Mouse (Mus musculus) layer of hippocampus, adult 18-20 months (tissue): ENCODE results near the gene Cdk12. TPM values are rescaled to one million over a fixed set of nuclear protein-coding genes. Genes with fewer than 3 reads are reported as not detected.

ENCODE experiments used
- DNase-seq, 2 experiments: peaks; one replicate each; pipeline ENCODE4 v3.0.0; 2022; ENCODE audit warnings: low spot score in 2 of 2
- total RNA-seq, 2 experiments: library from RNA; stranded (reverse); gene quantifications; 2 replicates each; pipeline ENCODE4 v1.2.3; 2021

Gene Cdk12
- total RNA-seq, 2 experiments from 2014 or later = 35.9 to 37.9 TPM

DNA sequence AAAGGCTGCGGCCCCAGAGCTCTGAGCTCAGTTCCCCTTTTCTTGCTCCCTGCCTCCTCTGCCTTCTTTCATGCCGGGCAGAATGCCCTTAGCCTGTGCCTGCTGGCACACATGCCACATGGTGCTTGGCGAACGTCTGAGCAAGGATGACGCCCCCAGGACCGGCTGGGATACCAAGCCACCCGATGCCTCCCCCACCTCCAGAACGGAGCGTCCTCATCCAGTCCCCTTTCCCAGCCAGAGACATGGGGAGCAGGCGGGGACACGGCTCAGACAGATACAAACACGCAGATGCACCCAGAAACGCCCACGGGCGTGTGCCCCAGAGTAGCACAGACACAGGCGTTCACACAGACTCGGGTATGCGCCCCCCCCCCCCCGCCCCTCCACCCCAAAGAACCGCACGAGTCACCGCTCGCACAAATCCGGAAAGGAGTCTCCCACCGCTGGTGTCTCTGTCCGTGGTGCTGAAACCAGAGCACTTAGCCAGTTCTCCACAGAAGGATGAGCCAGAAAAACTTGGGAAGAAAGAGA lies 111.0 kb downstream of the Cdk12 start:
- DNase-seq = peak; percentile 87 to 95

DNA sequence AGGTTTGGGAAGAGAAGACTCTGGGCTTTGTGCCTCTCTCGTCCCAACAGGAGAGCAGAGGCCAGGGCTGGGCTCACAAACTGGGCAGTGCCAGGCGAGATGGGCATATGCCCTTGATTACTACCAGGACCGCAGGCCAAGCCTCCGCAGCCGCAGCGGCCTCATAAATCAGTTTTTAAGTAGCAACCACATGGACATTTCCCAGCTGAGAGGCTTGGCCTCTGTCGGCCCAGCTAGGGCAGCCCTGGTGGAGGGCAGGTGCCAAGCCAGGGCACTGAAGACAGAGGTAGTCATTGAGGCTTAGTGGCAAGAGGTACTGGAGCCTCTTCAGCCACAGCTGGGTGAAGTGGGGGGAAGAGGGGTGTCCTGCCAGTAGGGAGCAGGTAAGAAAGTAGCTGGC lies 114.6 kb downstream of the Cdk12 start:
- DNase-seq = no peak

DNA sequence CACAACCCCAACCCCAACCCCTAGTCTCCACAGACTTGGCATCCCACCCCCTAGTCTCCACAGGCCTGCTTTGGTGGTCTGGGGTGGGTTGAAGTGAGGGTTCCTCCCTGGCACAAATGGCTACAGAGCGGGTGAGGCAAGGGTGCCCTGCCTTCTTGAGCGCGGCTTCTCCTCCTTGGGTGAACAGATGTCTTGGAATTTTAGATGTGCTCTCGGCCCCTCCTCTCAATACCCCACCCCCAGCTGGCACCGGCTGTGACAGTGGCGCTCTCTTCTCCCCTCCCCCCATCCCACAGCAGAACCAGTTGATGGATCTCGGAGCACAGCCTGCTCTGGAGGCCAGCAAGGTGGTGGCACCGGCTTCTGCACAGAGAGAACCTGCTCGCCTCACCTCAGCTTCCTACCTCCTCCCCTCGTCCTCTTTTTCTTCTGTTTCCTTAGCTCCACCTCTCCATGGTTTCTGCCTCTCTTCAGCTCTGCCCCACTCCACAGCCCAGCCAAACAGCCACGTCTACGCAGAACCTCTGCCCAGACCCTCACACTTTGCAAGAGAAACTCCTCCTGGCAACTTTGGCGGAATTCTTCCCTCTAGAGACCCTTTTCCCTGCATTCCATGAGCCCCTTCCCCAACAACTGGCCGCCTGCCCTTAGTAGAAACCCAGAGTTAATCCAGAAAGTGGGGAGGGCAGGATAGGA lies 115.7 kb downstream of the Cdk12 start:
- peak in 1 of 2 experiments; percentile 45 for DNase-seq

DNA sequence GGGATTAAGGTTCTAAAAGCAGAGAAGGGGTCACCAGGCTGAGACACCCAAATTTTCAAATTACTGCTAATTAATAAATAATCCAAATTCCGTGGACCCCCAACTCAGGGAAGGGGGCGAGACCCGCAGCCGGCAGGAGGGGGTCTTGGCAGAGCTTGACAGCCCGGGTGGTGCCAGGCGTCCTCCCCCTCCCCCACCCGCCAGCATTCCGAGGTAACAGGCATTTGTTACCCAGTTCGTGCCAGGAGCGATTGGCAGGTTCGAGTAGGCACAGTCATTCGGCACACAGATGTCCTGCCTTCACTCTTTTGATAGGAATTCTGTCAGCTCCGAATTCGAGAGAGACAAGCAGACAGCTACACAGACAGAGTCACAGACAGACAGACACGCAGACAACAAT lies 116.3 kb downstream of the Cdk12 start:
- peak in 1 of 2 experiments; percentile 87 for DNase-seq

DNA sequence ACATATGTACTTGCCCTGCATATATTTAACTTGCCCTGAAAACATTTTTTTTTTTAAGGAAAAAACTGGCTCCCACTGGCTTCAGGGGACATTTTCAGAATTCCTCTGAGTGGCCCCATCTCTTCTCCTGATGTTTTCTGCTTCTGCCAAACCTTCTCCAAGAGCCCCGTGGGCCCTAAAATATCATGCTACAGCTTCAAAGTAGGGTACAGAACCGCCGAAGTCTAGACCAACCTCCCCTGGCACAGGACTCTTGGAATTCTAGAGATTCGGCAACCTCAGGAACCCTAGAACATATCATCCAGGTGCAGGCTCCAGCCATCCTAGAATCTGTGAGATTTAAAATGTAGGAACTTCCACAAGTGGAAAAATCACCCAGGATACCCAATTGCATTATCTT lies 116.7 kb downstream of the Cdk12 start:
- DNase-seq = no peak

DNA sequence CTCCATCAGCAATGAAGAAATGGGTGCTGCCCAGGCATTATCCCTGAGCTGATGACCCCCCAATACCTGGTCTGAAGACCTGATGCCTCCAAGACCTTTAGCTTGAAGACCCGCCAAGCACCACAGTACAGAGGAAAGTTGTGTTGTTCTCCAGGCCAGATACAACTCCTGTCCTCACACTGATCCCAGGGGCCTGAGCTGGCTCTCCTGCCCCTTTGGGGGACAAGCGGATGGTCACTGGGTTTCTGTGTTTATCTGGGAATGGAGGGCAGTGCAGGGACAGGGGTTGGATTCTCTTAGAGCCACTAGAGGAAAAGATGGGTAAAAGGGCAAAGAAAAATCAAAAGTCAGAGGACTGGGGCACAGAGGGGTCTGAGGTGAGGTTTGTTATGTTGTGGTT lies 117.1 kb downstream of the Cdk12 start:
- DNase-seq = no peak

DNA sequence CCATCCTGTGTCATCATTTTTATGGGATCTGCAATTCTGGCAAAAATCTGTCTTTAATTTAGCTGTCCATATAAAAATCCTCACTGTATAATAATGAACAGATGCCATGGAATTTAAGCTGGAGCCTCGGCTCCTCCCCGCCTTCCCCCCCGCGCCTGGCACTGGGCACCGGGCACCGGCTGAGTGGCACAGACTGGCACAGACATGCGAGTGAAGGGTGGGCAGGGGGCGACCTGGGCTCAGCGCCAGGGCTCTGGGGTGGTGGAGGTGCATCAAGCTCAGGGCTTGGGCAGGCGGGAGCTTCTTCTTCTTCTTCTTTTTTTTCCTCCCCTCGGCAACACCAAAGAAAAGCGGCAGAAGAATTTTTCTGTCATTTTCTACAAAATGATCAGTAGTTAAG lies 117.5 kb downstream of the Cdk12 start:
- peak in 1 of 2 experiments; percentile 60 for DNase-seq

DNA sequence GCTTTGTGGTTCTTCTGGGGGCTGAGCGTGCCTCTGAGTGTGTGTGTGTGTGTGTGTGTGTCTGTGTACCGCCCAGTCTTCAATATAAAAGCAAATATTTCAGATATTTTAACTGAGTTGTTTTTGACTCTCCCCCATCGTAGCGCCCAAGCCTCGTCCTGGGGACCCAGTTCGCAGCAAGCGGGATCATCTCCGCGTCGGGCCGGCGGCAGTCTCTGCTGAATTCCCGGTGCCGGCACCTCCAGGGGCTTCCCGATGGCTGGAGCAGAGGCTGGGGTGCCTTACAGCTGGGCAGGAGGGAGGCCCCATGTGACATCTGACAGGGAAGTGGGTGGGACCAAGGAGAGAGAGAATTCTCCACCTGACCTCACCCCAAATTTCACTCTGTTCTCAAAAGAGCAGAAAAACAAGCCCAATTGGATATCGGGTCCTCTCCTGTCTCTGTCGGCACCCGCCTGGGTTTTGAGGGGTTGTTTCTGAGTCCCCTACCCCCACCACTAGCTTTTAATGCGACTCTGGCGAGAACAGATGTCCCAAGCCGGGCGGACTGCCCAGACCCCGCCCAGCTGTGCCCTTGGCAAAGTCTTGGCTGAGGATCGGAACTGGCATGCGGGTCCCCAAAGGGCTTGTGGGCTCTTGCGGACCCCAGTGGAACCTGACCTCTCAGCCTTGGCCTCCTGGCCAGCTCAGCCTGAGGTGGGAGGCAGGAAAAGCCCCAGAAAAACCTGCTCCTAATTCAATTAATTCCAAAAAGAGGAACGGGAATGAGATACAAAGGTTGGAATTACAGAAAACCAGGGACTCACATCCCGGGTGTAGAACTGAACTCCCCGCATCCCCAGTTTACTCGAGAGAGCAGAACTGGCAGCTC lies 118.2 kb downstream of the Cdk12 start:
- peak in 1 of 2 experiments; percentile 58 for DNase-seq

DNA sequence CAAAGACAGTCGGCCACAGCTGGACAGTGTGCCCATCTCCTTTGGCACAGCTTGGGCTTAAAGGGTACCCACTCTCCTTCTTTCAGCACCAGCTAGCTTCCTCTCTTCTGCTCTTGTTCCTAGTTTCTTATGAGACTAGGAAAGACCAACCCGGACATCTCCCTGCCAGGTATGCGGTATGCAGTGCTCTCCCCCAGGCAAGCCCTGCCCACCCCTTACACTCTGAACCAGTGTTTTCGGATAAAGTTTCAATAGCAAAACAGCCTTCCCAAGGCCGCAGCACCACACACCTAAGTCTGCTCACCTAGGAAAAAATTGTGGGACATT lies 118.8 kb downstream of the Cdk12 start:
- DNase-seq = no peak

DNA sequence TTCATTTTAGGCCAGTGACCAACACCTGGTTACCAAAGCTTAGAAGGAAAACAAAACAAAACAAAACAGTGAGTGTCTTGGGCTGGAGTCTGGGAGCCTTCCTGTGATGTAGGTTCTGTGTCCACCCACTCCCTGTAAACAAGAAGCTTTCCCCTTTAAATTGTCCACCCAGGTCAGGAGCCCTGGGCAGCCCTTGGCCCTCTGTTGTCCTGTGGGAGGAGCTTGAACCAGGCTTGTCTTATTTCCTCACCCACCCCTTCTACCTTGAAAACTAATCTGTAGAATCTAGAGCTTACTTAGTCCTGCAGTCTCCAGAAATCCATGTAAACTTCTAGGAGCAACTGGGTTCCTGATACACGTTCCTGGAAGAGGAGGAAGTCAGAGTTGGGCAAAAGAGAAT lies 119.3 kb downstream of the Cdk12 start:
- DNase-seq = no peak

DNA sequence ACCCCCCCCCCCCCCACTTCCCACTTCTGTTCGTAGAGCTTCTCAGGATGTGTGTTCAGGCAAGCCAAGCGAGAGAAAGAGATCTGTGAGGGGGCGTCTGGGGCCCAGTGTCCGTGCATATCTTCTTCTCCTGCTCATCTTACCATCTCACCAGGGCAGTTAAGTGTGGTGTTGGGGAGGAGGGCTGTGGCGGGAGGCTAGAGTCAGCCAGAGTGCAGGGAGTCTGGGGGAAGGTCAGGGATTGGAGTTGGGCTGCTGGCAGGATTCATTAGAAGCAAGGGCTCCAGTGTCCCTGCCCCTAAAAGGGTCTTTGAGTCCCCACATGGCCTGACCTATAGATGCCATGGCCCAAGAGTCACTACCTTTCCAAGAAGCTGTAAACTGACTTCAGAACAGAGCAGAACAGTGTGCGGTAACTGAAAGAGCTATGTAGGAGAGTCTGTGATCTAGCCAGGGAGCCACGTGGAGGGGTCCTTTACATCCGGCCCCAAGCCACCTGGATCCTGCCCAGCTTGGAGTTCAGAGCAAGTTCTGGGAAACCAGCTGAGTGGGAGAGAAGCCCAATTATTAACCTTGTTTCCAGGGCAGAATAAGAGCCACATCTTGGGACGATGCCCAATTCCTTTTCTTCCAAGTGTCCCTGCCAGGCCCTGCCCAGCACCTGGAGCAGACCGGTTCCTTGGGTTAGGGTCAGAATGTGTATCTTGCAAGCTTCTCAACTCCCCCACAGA lies 120.4 kb downstream of the Cdk12 start:
- DNase-seq = peak in 1 of 2 experiments; percentile 14

DNA sequence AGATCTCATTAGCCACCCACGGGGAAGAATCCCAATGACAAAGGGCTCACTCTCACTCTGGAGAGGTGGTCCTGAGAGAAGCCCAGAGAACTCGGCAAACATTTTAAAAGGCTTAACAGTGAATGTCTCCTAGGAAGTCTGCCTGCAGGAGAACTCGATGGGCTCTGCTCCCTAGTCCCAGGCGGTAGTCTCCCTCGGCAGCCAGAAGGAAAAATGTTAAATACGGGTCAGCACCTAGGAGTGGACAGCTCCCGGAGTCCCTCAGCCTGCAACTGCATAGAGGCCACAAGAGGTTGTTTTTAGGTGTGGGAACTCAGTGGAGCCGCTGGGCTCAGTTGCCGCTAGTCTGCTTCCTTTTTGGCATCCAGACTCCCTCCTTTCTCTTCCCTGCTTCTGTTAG lies 121.1 kb downstream of the Cdk12 start:
- peak in 1 of 2 experiments; percentile 20 for DNase-seq

DNA sequence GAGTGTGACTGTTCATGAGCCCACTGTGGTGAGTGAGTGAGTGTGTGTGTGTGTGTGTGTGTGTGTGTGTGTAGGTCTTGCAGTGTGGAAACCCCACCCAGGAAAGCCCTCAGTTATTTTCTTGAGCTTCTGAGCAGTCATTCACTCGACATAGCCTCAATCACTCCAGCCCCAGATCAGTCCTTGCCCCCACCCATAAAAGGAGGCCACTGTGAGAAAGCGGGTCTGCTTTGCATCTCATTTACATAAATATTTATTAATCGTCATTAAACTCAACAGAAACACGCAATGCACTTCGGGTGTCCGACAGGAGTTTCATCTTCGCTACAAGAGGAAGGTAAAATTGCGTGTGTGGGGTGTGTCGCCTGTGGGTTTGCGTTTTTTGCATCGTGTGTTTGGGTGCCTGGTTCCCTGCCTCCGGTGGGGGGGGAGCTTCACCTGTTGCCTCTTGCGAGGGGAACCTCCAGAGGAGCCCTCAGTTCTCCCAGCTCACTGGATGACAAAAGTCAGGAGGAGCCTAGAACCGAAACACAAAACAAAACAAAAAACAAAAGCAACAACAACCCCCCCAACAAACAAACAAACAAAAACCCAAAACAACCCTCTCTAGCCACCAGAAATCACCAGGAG lies 122.4 kb downstream of the Cdk12 start:
- DNase-seq = no peak

DNA sequence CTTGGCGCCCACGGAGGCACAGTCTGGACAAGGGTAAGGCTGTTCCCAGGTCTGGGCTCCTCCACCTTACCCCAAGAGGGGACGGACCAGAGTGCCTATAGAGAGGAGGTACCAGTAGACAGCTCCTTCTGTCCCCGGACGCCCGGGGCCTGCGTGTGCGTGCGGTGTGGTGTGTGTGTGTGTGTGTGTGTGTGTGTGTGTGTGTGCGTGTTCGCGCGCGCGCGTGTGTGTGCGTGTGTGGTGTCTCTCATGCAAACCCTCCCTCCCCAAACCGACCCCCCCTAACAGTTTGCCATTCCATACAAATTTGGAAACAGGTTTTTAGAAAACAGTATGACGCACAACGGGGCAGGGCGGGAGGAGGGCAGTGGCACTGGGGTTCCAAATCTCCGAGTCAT lies 123.0 kb downstream of the Cdk12 start:
- no peak for DNase-seq

DNA sequence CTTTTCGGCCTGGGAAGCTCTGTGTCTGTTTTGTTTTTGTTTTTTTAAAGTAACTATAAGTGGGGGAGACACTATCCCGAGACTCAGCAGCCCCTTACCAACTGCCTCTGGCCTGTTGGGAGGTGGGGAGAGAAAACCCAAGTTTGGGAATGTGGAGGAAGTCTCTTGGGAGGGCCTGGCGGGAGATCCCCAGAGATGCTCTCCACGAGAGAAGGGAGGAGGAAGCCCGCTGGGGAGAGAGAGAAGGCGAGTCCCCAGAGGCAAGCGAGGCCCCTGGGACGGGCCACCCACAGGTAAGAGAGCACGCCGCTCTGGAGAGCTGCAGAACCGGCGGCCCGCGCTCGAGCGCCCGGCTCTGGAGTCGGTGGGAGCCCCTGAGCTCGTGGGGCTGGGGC lies 123.9 kb downstream of the Cdk12 start:
- DNase-seq = no peak

DNA sequence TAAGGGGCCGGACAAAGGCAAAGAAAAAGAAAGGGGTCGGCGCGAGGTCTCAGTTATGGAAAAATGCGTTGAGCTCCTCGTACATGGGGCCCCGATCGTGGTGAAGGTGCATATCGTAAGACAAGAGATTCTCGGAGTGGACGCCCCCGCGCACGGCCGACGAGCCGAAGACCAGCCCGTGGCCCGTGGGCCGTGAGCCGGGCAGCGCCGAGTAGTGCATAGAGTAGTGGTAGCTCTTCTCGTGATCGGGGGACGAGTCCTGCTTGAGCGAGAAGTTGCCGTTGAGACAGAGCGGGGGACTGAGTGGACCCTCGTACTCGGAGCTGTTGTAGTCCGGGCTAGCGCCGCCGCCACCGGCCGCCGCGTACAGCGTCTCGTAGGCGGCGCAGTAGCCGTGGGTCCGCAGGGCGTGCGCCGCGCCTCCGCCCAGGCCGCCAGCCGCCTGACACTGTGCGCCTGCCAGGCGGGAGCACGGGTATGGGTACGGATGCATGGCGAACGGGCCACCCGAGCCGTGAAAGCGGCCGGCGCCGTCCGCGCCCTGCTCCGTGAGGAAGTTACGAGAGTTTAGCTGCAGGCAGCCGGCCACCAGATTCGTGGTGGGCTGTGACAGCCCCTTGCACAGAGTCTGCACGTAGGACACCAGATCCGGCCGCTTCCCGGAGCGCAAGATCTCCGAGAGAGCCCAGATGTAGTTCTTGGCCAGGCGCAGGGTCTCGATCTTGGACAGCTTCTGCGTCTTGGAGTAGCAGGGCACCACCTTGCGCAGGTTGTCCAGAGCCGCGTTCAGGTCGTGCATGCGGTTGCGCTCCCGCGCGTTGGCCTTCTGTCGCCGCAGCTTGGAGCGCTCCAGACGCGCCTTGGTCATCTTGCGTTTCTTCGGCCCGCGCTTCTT lies 124.5 kb downstream of the Cdk12 start:
- peak in 1 of 2 experiments; percentile 40 for DNase-seq

DNA sequence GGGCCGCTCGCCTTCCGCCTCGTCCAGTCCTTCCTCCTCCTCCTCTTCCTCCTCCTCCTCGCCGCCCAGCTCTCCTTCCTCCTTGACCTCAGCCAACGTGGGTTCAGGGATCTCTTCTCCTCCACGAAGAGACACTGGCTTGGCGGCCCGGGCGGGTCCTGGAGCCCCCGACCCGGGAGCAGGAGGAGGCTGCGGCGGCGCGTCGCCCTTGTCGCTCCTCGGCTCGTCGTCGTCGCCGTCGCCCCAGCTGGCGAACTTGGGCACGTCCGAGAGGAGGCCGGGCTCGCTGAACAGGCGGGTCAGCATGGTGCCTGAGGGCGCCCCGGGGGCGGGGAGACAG lies 125.1 kb downstream of the Cdk12 start:
- DNase-seq = no peak
